Mouse (Mus musculus): ENCODE results near the gene Fggy. TPM values are rescaled to one million over a fixed set of nuclear protein-coding genes. Genes with fewer than 3 reads are reported as not detected.

The Fggy gene
- polyA plus RNA-seq, 1 experiment from 2014 or later = 6.2 TPM

GRCm38 (mm10) chr4:95865882-95866281 lies 308.6 kb downstream of the Fggy start:
- Histone ChIP-seq H3K36me3 (no peaks in the 10 kb centered on the region), H3K4me1 (no peaks in the 10 kb centered on the region), H3K27me3 (ENCODE audit: low read depth, poor library complexity, severe bottlenecking) (no peaks in the 10 kb centered on the region), H3K4me3 (no peak overlapping the region), H3K9me3 (replicated peaks) (no peaks in the 10 kb centered on the region), H3K27ac (replicated peaks) (no peak overlapping the region)
- no peak for DNase-seq (ENCODE audit: low spot score)
- 79% methylated on average over 3 of the region's 3 CpGs for WGBS

GRCm38 (mm10) chr4:95867103-95867502 lies 309.8 kb downstream of the Fggy start:
- H3K4me3 ChIP-seq = no peak overlapping the region
- no peaks in the 10 kb centered on the region for H3K36me3 ChIP-seq
- no peaks in the 10 kb centered on the region for H3K9me3 ChIP-seq (replicated peaks)
- no peaks in the 10 kb centered on the region for H3K27me3 ChIP-seq (ENCODE audit: low read depth, poor library complexity, severe bottlenecking)
- WGBS = 87% methylated on average over 3 of the region's 3 CpGs
- no peak overlapping the region for H3K27ac ChIP-seq (replicated peaks)
- H3K4me1 ChIP-seq = no peaks in the 10 kb centered on the region
- no peak for DNase-seq (ENCODE audit: low spot score)

DNA sequence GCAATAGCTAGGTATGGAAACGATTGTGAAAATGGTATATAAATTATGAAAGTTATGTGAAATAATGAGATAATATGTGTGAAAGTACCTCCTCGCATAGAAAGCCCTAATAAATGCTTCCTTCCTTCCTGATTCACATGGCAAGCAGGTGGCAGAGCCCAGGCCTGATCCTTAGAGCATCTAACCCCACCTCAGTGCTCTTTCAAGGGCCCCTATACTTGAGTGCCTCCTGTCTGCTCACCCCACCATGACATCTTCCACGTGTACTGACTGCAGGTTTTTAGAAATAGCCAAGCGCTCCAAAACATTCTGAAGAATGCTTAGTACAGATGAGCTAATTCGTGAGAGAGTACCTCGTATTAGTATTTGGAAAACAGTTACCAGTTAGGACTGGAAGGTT lies 311.0 kb downstream of the Fggy start:
- no peak overlapping the region for H3K27ac ChIP-seq (replicated peaks)
- no peaks in the 10 kb centered on the region for H3K4me1 ChIP-seq
- WGBS = 84% methylated on average over 6 of the region's 6 CpGs
- H3K4me3 ChIP-seq = no peak overlapping the region
- no peak for DNase-seq (ENCODE audit: low spot score)
- no peaks in the 10 kb centered on the region for H3K36me3 ChIP-seq
- no peaks in the 10 kb centered on the region for H3K9me3 ChIP-seq (replicated peaks)
- no peaks in the 10 kb centered on the region for H3K27me3 ChIP-seq (ENCODE audit: low read depth, poor library complexity, severe bottlenecking)

- H3K9me3 ChIP-seq (replicated peaks) = no peaks in the 10 kb centered on the region
- peak; percentile 31 for DNase-seq (ENCODE audit: low spot score)
- no peak overlapping the region for H3K4me3 ChIP-seq
- H3K4me1 ChIP-seq = no peaks in the 10 kb centered on the region
- H3K36me3 ChIP-seq = no peaks in the 10 kb centered on the region
- no peaks in the 10 kb centered on the region for H3K27me3 ChIP-seq (ENCODE audit: low read depth, poor library complexity, severe bottlenecking)
- H3K27ac ChIP-seq (replicated peaks) = no peak overlapping the region
- WGBS = 45% methylated on average over 6 of the region's 6 CpGs
Measured at GRCm38 (mm10) chr4:95871216-95871881, 314.0 kb downstream of the Fggy start.

DNA sequence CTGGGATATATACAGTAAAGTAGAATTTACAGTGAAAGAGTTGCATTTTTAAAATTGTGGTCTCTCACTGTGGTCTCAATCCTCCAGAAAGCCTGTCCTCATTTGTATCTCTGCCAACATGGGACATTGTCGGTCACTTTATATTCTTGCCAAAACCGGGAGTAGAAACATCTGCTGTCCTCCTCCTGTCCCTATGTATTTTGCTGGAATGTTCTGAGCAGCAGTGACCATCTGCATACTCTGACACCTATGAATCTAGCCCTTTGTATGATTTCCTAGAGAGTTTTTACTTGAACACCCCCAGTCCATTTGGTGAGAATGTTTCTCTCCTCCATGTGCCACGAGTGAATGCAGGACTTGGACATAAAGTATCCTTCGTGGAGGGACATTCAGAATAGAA lies 318.6 kb downstream of the Fggy start:
- no peaks in the 10 kb centered on the region for H3K36me3 ChIP-seq
- H3K4me3 ChIP-seq = no peak overlapping the region
- no peaks in the 10 kb centered on the region for H3K27me3 ChIP-seq (ENCODE audit: low read depth, poor library complexity, severe bottlenecking)
- WGBS = 94% methylated on average over 4 of the region's 4 CpGs
- H3K27ac ChIP-seq (replicated peaks) = no peak overlapping the region
- H3K9me3 ChIP-seq (replicated peaks) = no peaks in the 10 kb centered on the region
- DNase-seq (ENCODE audit: low spot score) = no peak
- H3K4me1 ChIP-seq = peaks cover 4% of the 10 kb centered on the region; the same call in 1 of the 2 replicates

- Histone ChIP-seq H3K4me1 (peaks cover 4% of the 10 kb centered on the region; the same call in 1 of the 2 replicates), H3K27me3 (ENCODE audit: low read depth, poor library complexity, severe bottlenecking) (no peaks in the 10 kb centered on the region), H3K27ac (replicated peaks) (no peak overlapping the region), H3K9me3 (replicated peaks) (no peaks in the 10 kb centered on the region), H3K4me3 (no peak overlapping the region), H3K36me3 (no peaks in the 10 kb centered on the region)
- DNase-seq (ENCODE audit: low spot score) = no peak
- 95% methylated on average over 4 of the region's 4 CpGs for WGBS
Measured at GRCm38 (mm10) chr4:95877436-95877835, 320.1 kb downstream of the Fggy start.

DNA sequence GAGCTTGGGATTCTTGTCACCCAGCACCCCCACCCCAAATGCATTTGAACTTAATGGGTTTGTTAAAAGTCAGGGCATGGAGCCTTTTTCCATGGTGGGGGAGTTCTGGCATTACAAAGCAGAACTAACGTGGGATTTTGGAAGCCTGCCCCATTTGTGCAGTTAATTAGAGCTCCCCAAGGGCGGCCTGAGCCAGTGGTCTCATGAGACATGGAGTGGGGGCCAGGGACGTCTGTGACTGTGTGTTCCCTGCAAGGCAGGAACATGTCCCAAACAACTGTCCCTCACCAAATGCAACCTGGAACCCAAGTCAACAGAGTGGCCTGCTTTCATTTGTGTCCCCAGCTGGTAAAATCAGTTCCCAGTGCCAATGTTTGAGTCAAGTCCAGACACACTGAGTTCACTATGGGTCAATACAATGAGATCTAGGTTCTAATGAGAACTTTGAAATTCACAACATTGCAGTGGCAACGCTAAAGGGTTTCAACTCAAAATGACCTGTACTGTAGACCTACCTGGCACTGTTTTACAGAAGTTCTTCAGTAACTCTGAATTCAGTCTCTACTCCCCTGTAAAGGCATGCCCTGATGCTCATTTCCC lies 324.5 kb downstream of the Fggy start:
- DNase-seq (ENCODE audit: low spot score) = no peak
- Histone ChIP-seq H3K36me3 (no peaks in the 10 kb centered on the region), H3K4me3 (no peak overlapping the region), H3K27ac (replicated peaks) (no peak overlapping the region), H3K27me3 (ENCODE audit: low read depth, poor library complexity, severe bottlenecking) (no peaks in the 10 kb centered on the region), H3K9me3 (replicated peaks) (no peaks in the 10 kb centered on the region), H3K4me1 (peaks cover 4% of the 10 kb centered on the region; the same call in 1 of the 2 replicates)
- WGBS = 69% methylated on average over 4 of the region's 4 CpGs

DNA sequence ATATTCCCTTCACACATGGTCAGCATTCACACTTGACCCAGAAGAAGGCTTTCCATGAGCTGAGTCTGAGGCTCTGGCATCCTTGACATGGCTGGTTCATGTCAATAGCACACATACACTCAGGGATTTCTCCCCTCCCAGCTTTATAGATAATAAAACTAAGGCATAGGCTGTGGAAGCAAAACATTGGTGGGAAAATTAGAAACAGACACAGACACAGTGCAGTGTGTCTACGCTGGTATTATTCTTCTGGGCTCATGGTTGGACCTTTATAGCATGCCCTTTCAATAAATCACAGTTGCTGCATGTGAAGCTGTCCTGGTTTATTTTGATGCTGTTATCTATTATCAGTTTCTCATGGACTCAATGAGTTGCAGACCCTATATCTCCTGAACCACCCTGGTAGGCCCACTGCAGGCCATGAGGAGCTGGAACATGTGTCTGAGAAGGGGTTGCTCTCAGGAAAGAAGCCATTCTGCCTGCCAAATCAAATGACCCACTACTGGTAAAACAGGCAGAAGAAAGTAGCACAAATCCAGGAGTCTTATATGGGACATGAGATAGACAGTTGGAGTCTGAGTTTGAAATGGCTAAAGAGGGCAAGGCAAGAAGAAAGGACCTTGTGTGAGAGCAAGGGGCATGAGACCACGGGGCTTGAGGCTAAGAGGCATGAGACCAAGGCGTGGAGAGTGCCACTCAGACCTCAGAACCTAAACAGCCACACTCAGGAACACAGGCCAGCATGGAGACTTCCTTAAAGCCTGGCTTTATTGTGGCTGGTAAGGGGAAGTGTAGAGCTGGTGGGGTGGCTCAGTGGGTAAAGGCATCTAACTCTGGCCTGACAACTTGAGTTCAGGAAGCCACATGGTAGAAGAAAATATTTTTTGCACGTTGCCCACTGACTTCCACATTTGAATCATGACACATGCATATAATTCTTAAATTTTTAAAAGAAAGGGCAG lies 327.2 kb downstream of the Fggy start:
- WGBS = 84% methylated on average over 4 of the region's 4 CpGs
- Histone ChIP-seq H3K9me3 (replicated peaks) (no peaks in the 10 kb centered on the region), H3K27me3 (ENCODE audit: low read depth, poor library complexity, severe bottlenecking) (no peaks in the 10 kb centered on the region), H3K36me3 (no peaks in the 10 kb centered on the region), H3K27ac (replicated peaks) (no peak overlapping the region), H3K4me3 (no peak overlapping the region), H3K4me1 (no peaks in the 10 kb centered on the region)
- no peak for DNase-seq (ENCODE audit: low spot score)

DNA sequence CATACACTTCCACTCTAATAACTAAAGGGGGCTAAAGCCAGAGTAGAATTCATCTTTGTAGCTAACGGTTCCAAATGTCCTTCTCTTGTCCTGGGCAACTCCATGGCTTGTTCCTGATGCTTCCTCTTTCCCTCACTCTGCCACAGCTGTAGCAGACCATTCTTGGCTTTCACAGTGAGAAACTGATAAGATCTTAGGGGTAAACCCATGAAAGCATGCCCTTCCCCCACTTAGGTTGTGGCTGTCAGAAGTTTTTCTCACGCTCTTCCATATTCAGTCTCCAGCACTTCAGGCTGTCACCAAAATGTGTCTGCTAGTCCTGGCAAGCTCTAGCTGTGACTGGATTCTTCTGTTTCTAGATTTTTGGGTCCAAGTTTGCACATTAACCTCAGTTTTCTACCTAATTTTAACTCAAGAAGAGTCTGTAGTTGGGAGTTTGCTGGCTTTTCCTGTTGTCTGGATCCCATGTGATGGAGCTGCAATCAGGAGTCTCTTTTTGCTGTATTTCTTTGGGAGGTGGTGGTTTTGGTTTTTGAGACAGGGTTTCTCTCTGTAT lies 338.0 kb downstream of the Fggy start:
- WGBS = 80% methylated on average over 2 of the region's 2 CpGs
- no peak overlapping the region for H3K27ac ChIP-seq (replicated peaks)
- no peak for DNase-seq (ENCODE audit: low spot score)
- no peak overlapping the region for H3K4me3 ChIP-seq
- H3K9me3 ChIP-seq (replicated peaks) = no peaks in the 10 kb centered on the region
- peaks cover 37% of the 10 kb centered on the region for H3K4me1 ChIP-seq
- H3K36me3 ChIP-seq = no peaks in the 10 kb centered on the region
- H3K27me3 ChIP-seq (ENCODE audit: low read depth, poor library complexity, severe bottlenecking) = no peaks in the 10 kb centered on the region

DNA sequence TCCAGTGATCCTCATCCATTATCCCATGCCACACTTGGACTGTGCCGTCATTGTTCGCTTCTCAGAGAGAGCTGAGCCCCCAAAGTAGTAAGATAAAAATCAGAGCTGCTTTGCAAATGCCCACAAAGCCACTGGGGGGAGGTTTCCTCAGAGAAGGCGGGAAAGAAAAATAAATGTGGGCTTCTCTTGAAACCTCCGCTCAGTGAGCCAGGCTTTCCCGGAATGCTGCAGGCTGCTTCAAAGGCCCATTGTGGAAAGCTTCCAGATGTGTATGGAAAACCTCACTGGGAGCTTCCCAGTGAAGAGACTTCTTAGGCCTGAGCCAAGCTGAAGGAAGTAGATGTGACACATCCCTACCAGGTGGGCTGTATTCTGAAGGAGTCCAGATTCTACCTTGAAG lies 339.3 kb downstream of the Fggy start:
- 54% methylated on average over 5 of the region's 5 CpGs for WGBS
- no peaks in the 10 kb centered on the region for H3K27me3 ChIP-seq (ENCODE audit: low read depth, poor library complexity, severe bottlenecking)
- DNase-seq (ENCODE audit: low spot score) = no peak
- H3K4me1 ChIP-seq = peaks cover 35% of the 10 kb centered on the region
- H3K27ac ChIP-seq (replicated peaks) = 0 out of 2 replicates have a peak overlapping the region, but pooled peaks have one; percentile 34
- no peak overlapping the region for H3K4me3 ChIP-seq
- no peaks in the 10 kb centered on the region for H3K9me3 ChIP-seq (replicated peaks)
- no peaks in the 10 kb centered on the region for H3K36me3 ChIP-seq

- no peak for DNase-seq (ENCODE audit: low spot score)
- peaks cover 30% of the 10 kb centered on the region for H3K4me1 ChIP-seq
- H3K27ac ChIP-seq (replicated peaks) = 0 out of 2 replicates have a peak overlapping the region, but pooled peaks have one; percentile 17
- no peaks in the 10 kb centered on the region for H3K27me3 ChIP-seq (ENCODE audit: low read depth, poor library complexity, severe bottlenecking)
- no peaks in the 10 kb centered on the region for H3K36me3 ChIP-seq
- no peak overlapping the region for H3K4me3 ChIP-seq
- 78% methylated on average over 7 of the region's 7 CpGs for WGBS
- no peaks in the 10 kb centered on the region for H3K9me3 ChIP-seq (replicated peaks)
Measured at GRCm38 (mm10) chr4:95897236-95897874, 340.0 kb downstream of the Fggy start.

- H3K9me3 ChIP-seq (replicated peaks) = no peaks in the 10 kb centered on the region
- no peaks in the 10 kb centered on the region for H3K27me3 ChIP-seq (ENCODE audit: low read depth, poor library complexity, severe bottlenecking)
- peaks cover 30% of the 10 kb centered on the region for H3K4me1 ChIP-seq
- H3K27ac ChIP-seq (replicated peaks) = no peak overlapping the region
- no peak overlapping the region for H3K4me3 ChIP-seq
- no peak for DNase-seq (ENCODE audit: low spot score)
- WGBS = 55% methylated on average over 6 of the region's 6 CpGs
- H3K36me3 ChIP-seq = no peaks in the 10 kb centered on the region
Measured at GRCm38 (mm10) chr4:95898714-95899113, 341.4 kb downstream of the Fggy start.
